Mouse (Mus musculus): ENCODE measurements around the gene S100a6.

DNA sequence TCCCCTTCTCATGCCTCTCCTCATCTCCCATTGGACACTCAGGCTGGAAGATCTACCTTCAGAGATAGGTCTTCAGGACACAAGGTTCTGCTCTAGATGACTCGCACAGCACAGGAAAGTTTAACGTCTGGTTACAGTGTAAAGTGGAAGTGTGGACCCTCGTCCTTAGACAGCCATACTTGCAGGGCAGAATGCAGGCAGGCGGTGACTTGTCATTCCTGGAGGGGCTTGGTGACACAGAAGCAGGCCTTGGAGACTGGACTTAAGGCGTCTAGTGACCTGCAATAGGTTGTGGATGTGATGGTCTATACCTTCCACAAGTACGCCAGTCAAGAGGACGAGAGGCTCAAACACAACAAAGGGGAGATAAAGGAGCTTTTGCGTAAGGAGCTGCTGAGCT, 22.7 kb upstream of the S100a6 start, which contains the start of gene S100a2:
- TF ChIP-seq EP300 (optimal IDR thresholded peaks at IDR 0.05) (no peak), CTCF (IDR thresholded peaks at IDR 0.05; ENCODE audit: low read depth) (no peak)

All from stomach, postnatal 0 days (tissue).